Mouse (Mus musculus) forebrain, embryonic 16.5 days (tissue): ENCODE measurements around the gene Prom2. TPM values are rescaled to one million over a fixed set of nuclear protein-coding genes. Genes with fewer than 3 reads are reported as not detected.

Experiments
- ATAC-seq: fragments of 200-750 bp; cut with Nextera tagmentation; 2 replicates; pipeline ENCODE4 v1.8.0; 2017; ENCODE audit warnings: mild to moderate bottlenecking, moderate library complexity
- H3K27ac ChIP-seq: fragments of 300-500 bp; sonication (generic); 2 replicates; pipeline ENCODE4 v1.5.1; 2014; ENCODE audit warnings: low read length, control low read depth
- H3K27me3 ChIP-seq: fragments of 300-500 bp; sonication (generic); replicated peaks from 2 replicates; pipeline ENCODE4 v1.6.1; 2014; ENCODE audit warnings: low read length; ENCODE audit not compliant: control insufficient read depth, insufficient read depth
- H3K36me3 ChIP-seq: fragments of 300-500 bp; sonication (generic); 2 replicates; pipeline ENCODE4 v1.6.1; 2014; ENCODE audit not compliant: control insufficient read depth, insufficient read depth
- H3K4me1 ChIP-seq: fragments of 300-500 bp; sonication (generic); replicated peaks from 2 replicates; pipeline ENCODE4 v1.6.1; 2014; ENCODE audit warnings: low read length; ENCODE audit not compliant: control insufficient read depth, insufficient read depth
- H3K4me2 ChIP-seq: fragments of 300-500 bp; sonication (generic); 2 replicates; pipeline ENCODE4 v1.6.1; 2014; ENCODE audit warnings: mild to moderate bottlenecking, low read length, control low read depth
- H3K4me3 ChIP-seq: fragments of 300-500 bp; sonication (generic); replicated peaks from 2 replicates; pipeline ENCODE4 v1.5.1; 2014; ENCODE audit warnings: mild to moderate bottlenecking, low read length, control low read depth
- H3K9ac ChIP-seq: fragments of 300-500 bp; sonication (generic); replicated peaks from 2 replicates; pipeline ENCODE4 v1.6.1; 2014; ENCODE audit warnings: low read depth, low read length, control low read depth
- H3K9me3 ChIP-seq: fragments of 300-500 bp; sonication (generic); 2 replicates; pipeline ENCODE4 v1.6.1; 2016; ENCODE audit warnings: low read length; ENCODE audit not compliant: control insufficient read depth
- WGBS: fragments of 180-500 bp; shearing (Covaris S2); extraction: QIAGEN DNeasy Blood & Tissue Kit; methylation state at CpG from one replicate; pipeline ENCODE4 v1.1.7; 2014; 5-methylcytosine and 5-hydroxymethylcytosine counted together
- polyA plus RNA-seq: library from polyadenylated mRNA; unstranded; fragments of >200 nt; fragmentation: Nextera tagmentation; extraction: Ambion mirVana; gene quantifications from 2 replicates; pipeline ENCODE4 v1.2.1, GENCODE M21; 2015

The Prom2 gene
- polyA plus RNA-seq, 1 experiment from 2014 or later, result not detected

DNA sequence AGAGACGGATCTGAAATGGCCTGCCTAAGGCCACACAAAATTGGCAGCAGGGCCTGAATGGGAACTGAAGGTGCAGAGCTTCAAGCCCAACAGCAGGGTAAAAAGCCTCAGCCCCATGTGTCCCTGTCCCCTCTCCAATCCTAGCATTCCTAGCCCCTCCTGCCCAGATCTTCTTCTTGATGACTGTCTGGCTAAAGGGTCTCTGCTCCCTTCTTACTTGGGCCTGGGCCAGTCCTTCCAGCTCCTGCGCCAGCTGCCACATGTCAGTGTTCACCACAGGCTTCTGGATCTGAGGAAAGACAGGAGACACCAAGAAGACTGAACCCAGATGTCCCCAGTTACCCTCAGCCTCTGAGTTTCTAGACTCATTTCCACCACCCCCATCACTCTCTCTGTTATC lies 9.7 kb downstream of the Prom2 start:
- H3K9me3 ChIP-seq, result no peaks in the 10 kb centered on the region
- H3K9ac ChIP-seq, result no peak overlapping the region
- WGBS, result 90% methylated on average over 2 of the region's 2 CpGs
- ATAC-seq, result no peak
- no peak overlapping the region for H3K4me2 ChIP-seq
- no peak overlapping the region for H3K4me3 ChIP-seq
- 0 out of 2 replicates have a peak, but pooled peaks cover 3% of the 10 kb centered on the region for H3K27me3 ChIP-seq
- no peaks in the 10 kb centered on the region for H3K36me3 ChIP-seq
- H3K27ac ChIP-seq, result no peak overlapping the region
- no peaks in the 10 kb centered on the region for H3K4me1 ChIP-seq

DNA sequence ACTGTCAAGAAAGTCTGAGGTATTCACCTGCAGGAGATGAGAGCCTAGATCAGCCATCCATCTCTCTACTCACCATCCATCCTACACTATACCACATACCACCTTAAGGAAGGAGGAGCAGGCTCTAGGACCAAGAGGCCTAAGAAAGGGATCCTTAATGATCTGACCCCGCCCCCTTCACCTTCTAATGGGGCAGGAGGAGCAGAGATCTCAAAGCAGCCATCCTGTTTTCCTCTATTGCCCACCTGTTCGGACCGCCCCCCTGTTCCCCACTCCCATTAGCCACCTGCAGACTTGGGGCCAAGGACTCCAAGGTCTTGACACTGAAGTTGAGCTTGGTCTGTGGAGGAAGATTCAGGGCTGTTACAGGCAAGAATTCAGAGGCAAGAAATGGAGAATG lies 10.8 kb downstream of the Prom2 start:
- WGBS, result 83% methylated on average over 3 of the region's 3 CpGs
- Histone ChIP-seq H3K27ac (no peak overlapping the region), H3K4me1 (no peaks in the 10 kb centered on the region), H3K9ac (no peak overlapping the region), H3K4me3 (no peak overlapping the region), H3K36me3 (no peaks in the 10 kb centered on the region), H3K27me3 (0 out of 2 replicates have a peak, but pooled peaks cover 3% of the 10 kb centered on the region), H3K4me2 (no peak overlapping the region), H3K9me3 (no peaks in the 10 kb centered on the region)
- no peak for ATAC-seq

DNA sequence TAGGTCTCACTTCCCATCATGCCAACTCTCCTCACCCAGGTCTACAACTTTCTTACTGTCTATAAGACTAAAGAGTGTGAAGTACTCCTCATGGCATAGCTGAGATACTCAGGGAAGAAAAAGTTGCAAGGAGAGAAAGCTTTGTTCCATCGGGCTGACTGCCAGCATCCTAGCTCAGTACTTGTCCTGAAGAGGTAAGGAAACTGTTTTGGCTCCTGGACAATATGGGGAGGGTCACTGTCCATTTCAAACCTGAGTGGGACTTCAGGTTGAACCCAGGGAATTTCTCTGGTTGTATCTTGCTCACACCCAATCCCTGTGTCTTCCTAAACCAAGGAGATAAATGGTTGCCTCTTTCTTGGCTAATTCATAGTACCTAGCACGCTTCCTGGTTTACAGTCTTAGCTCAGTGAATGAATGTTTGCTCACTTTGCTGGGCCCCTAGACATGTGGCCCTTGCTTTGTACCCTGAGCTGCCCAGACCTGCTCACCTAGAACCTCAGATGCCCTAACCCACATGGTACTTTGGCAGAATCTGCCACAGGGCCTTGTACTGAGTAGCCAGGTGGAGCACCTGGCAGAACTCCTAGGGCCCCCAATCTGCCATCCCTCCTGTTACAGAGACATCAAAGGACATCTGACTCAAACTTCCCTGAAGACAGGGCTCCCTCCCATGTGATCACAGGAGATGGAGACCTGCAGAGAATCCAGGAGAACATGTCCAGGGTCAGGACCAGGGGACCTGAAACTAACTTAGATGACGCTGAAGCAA lies 16.1 kb downstream of the Prom2 start:
- no peak for ATAC-seq
- 82% methylated on average over 3 of the region's 3 CpGs for WGBS

DNA sequence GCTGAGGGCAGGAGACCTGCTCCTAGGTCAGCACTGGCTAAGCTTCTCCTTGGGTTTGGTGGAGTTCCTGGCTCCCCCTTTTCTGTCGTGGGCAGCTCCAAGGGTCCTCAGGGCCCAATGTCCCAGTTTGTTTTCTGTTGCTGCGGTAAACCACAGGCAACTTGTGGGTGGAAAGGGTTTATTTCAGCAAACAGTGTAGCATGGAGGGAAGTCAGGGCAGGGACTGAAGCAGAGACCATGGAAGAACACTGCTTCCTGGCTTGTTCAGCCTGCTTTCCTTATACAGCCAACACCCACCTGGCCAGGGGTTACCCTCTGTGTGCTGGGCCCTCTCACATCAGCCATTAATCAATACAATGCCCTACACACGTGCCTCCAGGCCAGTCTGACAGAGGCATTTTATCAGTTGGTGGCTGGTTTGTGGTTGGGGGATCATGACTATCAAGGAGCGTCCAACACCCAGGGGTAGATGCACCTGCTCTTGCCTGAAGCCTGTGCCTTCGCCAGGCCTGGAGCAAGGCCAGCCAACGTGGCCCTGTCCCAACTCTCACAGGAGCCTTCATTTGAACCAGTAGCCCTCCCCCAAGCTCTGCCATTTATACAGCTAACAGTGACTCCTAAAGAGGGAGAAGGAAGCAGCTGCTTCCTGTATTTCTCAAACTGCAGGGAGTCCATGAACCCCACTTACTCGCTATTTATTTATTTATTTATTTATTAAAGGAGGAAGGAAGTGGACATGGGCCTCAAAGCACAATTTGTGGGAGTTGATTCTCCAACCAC lies 17.1 kb downstream of the Prom2 start:
- no peak overlapping the region for H3K27ac ChIP-seq
- no peaks in the 10 kb centered on the region for H3K27me3 ChIP-seq
- ATAC-seq, result no peak
- no peak overlapping the region for H3K9ac ChIP-seq
- H3K4me2 ChIP-seq, result no peak overlapping the region
- H3K4me3 ChIP-seq, result no peak overlapping the region
- 51% methylated on average over 7 of the region's 7 CpGs for WGBS
- H3K36me3 ChIP-seq, result no peaks in the 10 kb centered on the region
- H3K9me3 ChIP-seq, result no peaks in the 10 kb centered on the region
- H3K4me1 ChIP-seq, result peaks cover 37% of the 10 kb centered on the region

More for the DNA sequence above, 16.1 kb downstream of the Prom2 start:
- no peaks in the 10 kb centered on the region for H3K36me3 ChIP-seq
- no peak overlapping the region for H3K4me2 ChIP-seq
- no peak overlapping the region for H3K27ac ChIP-seq
- H3K9me3 ChIP-seq, result no peaks in the 10 kb centered on the region
- no peak overlapping the region for H3K4me3 ChIP-seq
- no peaks in the 10 kb centered on the region for H3K27me3 ChIP-seq
- H3K9ac ChIP-seq, result no peak overlapping the region
- H3K4me1 ChIP-seq, result peaks cover 27% of the 10 kb centered on the region

DNA sequence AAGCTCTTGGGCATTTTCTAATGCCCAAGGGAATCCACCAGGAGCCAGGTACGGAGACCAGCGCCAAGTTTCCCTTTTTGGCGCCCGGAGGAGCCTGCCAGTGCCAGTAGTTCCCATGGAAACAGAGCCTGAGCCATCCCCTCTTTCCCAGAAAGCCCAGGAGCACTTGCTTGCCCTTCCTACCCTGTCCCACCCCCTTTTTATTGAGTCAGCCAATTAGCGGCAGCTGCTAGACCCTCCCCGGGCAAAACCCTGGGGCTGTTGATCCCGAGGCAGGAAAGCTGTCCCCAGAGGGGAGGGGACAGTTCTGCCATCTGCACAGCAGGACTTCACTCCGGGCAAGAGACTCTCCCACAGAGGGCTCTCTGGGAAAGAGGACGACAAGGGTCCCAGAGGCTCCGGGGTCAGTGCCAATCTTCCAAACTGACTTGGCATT lies 19.2 kb downstream of the Prom2 start, which contains the start of gene Kcnip3:
TSS of gene Kcnip3 (minus strand) at position 89 of the 436 bp plus-strand sequence.
- no peaks in the 10 kb centered on the region for H3K9me3 ChIP-seq
- peak within 1 kb of the TSS; percentile 89 for H3K27ac ChIP-seq
- peaks cover 52% of the 10 kb centered on the region for H3K4me1 ChIP-seq
- peak within 1 kb of the TSS; percentile 55 for H3K4me3 ChIP-seq
- H3K4me2 ChIP-seq, result peak within 1 kb of the TSS; percentile 71
- no peaks in the 10 kb centered on the region for H3K27me3 ChIP-seq
- peak within 1 kb of the TSS; percentile 69 for H3K9ac ChIP-seq
- no peaks in the 10 kb centered on the region for H3K36me3 ChIP-seq
- peak; percentile 89 for ATAC-seq
- WGBS, result 1% methylated on average over 10 of the region's 10 CpGs

DNA sequence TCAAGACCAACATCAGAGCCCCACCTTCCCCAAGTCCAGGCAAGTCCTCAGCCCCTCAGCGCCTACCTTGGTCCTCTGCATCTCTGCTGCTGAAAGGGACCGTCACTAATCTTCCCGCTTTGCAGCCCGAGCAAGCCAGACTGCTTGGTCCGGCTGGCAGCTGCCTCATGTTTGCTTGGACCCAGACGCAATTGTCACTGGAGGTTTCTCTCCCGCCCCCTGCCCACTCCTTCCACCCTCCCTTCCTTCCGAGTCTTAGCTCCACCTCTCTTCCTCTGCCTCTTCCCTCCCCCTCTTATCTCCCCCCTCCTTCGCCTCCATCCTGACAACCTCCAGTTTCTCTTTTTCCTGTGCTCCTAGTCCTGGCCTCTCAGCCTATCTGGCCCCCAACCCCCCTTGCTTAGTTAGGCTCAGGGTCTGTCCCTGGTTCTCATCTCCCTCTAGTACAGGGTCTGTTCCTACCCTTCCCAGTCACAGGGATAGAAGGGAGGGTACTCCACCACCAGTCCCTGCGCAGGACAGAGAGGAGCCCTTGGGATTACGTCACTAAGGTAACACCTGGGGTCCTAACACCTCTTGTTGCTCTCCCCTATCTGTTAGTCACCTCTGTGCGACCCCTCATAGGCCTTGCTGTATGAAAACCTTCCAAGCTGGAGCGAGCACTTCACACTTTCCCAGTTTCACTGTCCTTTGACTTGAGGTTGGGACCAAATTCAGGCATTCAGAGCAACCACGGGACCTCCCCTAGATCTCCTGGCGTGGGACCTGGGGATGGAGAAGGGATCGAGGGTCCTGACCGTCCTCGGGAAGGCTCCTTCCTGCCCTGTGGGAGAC lies 19.9 kb downstream of the Prom2 start:
- peaks cover 54% of the 10 kb centered on the region for H3K4me1 ChIP-seq
- WGBS, result under 1% methylated on average over 18 of the region's 18 CpGs

DNA sequence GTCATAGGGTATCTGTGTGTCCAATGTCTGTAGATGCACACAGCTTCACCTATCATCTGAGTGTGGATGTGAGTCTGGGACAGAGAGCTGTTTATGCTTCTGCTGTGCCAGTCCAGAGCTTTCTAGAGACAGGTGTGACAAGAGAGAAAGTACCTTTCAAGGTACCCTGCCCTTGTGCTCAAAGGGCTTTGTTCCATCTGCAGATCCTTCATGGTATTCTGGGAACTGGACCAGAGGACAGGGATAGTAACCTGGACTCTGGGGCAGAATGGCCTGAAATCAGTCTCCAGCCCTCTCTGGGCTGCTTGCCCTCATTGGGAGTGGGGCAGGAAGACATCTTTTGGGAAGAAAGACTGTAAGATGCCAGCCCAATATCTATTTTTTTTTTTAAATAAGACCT lies 21.1 kb downstream of the Prom2 start:
- no peak for ATAC-seq
- Histone ChIP-seq H3K27me3 (no peaks in the 10 kb centered on the region), H3K36me3 (no peaks in the 10 kb centered on the region), H3K4me1 (peaks cover 54% of the 10 kb centered on the region), H3K4me2 (peak overlapping the region; percentile 71), H3K9ac (peak overlapping the region; percentile 22; the same call in 1 of the 2 replicates), H3K27ac (no peak overlapping the region), H3K4me3 (peak overlapping the region; percentile 55), H3K9me3 (no peaks in the 10 kb centered on the region)

More for the DNA sequence above, 19.9 kb downstream of the Prom2 start:
- H3K9me3 ChIP-seq, result no peaks in the 10 kb centered on the region
- H3K27me3 ChIP-seq, result no peaks in the 10 kb centered on the region
- peak overlapping the region; percentile 71 for H3K4me2 ChIP-seq
- peak overlapping the region; percentile 55 for H3K4me3 ChIP-seq
- peak; percentile 68 for ATAC-seq
- H3K27ac ChIP-seq, result peak overlapping the region; percentile 89
- peak overlapping the region; percentile 69 for H3K9ac ChIP-seq
- no peaks in the 10 kb centered on the region for H3K36me3 ChIP-seq

DNA sequence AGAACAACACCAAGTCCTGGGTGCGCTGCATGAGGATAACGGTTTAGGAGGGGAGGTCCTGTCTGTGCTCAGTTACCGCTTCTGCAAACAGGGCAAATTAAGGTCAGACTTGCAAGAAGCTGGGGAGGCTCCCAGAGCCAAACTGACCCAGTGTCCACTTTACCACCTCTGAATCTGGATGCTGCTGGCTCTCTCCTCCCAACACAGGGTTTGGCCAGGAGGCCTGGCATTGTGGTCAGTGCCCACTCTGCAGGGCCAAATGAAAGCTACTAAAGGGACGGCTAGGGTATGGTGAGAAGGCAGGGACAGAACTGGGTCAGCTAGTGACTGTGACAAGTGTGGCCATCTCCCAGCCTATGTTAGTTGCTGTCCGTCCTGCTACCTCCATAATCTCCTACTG lies 22.0 kb downstream of the Prom2 start:
- H3K27ac ChIP-seq, result no peak overlapping the region
- ATAC-seq, result no peak
- H3K9me3 ChIP-seq, result no peaks in the 10 kb centered on the region
- no peak overlapping the region for H3K9ac ChIP-seq
- H3K27me3 ChIP-seq, result no peaks in the 10 kb centered on the region
- H3K4me2 ChIP-seq, result peak overlapping the region; percentile 71; the same call in 1 of the 2 replicates
- WGBS, result 90% methylated on average over 5 of the region's 5 CpGs
- H3K36me3 ChIP-seq, result no peaks in the 10 kb centered on the region
- H3K4me1 ChIP-seq, result peaks cover 53% of the 10 kb centered on the region
- no peak overlapping the region for H3K4me3 ChIP-seq

DNA sequence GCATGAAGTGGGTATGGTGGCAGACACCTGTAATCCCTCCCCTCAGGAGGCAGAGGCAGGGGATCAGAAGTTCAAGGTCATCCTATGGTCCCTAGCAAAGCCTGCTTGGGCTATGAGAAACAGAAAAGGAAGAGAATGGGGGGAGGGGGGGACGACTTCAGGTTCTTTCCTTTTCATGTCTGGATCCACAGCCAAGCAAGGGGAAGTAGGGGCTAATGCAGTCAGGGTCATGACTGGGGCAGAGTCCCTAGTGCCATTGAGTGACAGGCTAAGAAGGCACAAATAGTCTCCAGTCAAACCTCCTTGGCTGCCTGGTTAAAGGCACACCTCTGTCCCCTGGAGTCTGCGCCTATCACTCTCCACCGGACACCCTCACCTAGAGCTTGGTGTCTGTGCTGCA lies 22.4 kb downstream of the Prom2 start:
- Histone ChIP-seq H3K4me1 (peaks cover 50% of the 10 kb centered on the region), H3K36me3 (no peaks in the 10 kb centered on the region), H3K4me2 (no peak overlapping the region), H3K4me3 (no peak overlapping the region), H3K9me3 (no peaks in the 10 kb centered on the region), H3K27me3 (no peaks in the 10 kb centered on the region), H3K27ac (no peak overlapping the region), H3K9ac (no peak overlapping the region)
- no peak for ATAC-seq
- WGBS, result 73% methylated on average over 3 of the region's 3 CpGs
